In the genomic region with DNA sequence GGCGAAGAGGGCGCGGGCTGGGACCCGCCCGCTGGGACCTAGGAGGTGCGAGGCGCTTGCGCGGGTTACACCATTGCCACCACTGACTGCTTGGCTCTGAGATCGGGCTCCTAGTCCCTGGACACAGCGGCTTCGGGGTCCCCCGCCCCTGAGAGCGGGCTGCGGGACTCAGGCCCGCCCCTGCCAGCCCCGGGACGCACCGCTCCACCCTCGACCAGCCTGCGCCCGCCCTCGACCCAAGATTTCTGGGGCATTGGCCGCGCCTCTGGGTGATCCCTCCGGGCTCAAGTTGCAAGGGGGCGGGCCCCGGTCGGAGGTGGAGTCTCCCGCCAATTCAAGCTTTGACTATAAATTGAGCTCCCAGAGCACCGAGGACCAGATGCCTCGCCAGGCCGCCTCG, we compare ENCODE assay signal across 8 mouse cellular contexts. TPM values are rescaled to one million over a fixed set of nuclear protein-coding genes. Genes with fewer than 3 reads are reported as not detected.
DNase-seq lines count a peak whose midpoint lies in the region; ATAC-seq and TF ChIP-seq lines count a peak whose summit lies in the region.

Gene Dio3, plus strand, starts transcription at position 216 of the 400 bp plus-strand sequence.

- H3K4me1 ChIP-seq in forebrain, embryonic 16.5 days (replicated peaks; ENCODE audit: control insufficient read depth, insufficient read depth, low read length), result peaks cover 17% of the 10 kb centered on the region
- H3K4me1 ChIP-seq in kidney, embryonic 15.5 days, result peaks cover 36% of the 10 kb centered on the region
- H3K4me1 ChIP-seq in stomach, postnatal 0 days (replicated peaks; ENCODE audit: control insufficient read depth, insufficient read depth), result 0 out of 2 replicates have a peak, but pooled peaks cover 2% of the 10 kb centered on the region

- H3K27ac ChIP-seq in forebrain, embryonic 16.5 days (ENCODE audit: low read length), result no peak within 1 kb of the TSS
- H3K27ac ChIP-seq in kidney, embryonic 15.5 days, result no peak within 1 kb of the TSS
- H3K27ac ChIP-seq in stomach, postnatal 0 days (replicated peaks), result no peak within 1 kb of the TSS

- TF ChIP-seq CTCF in stomach, postnatal 0 days (IDR thresholded peaks at IDR 0.05; ENCODE audit: low read depth), result no peak

- peak; percentile 26 for DNase-seq in gastrocnemius, postnatal 14 days
- DNase-seq in gastrocnemius, adult 8-10 months (ENCODE audit: low spot score in 2 of 2), result no peak
- DNase-seq in lung, postnatal 10 days, result peak; percentile 55
- DNase-seq in stomach, postnatal 0 days (ENCODE audit: low spot score), result peak; percentile 58
- no peak for DNase-seq in cerebellum, postnatal 25 days

- peak within 1 kb of the TSS; percentile 59 for H3K4me2 ChIP-seq in forebrain, embryonic 16.5 days (ENCODE audit: low read length)
- H3K4me2 ChIP-seq in kidney, embryonic 15.5 days, result peak within 1 kb of the TSS; percentile 88
- peak within 1 kb of the TSS; percentile 72 for H3K4me2 ChIP-seq in stomach, postnatal 0 days (replicated peaks; ENCODE audit: low read depth)

- H3K9me3 ChIP-seq in forebrain, embryonic 16.5 days (ENCODE audit: control insufficient read depth, low read length), result no peaks in the 10 kb centered on the region
- H3K9me3 ChIP-seq in kidney, embryonic 15.5 days (replicated peaks), result no peaks in the 10 kb centered on the region
- no peaks in the 10 kb centered on the region for H3K9me3 ChIP-seq in stomach, postnatal 0 days (ENCODE audit: control insufficient read depth, low read length)

- WGBS in forebrain, embryonic 16.5 days, result under 1% methylated on average over 34 of the region's 34 CpGs
- WGBS in kidney, embryonic 15.5 days, result under 1% methylated on average over 34 of the region's 34 CpGs
- 2% methylated on average over 29 of the region's 34 CpGs for WGBS in stomach, postnatal 0 days

- H3K9ac ChIP-seq in forebrain, embryonic 16.5 days (replicated peaks; ENCODE audit: low read depth, low read length), result peak within 1 kb of the TSS; percentile 30
- H3K9ac ChIP-seq in kidney, embryonic 15.5 days, result peak within 1 kb of the TSS; percentile 18; the same call in 1 of the 2 replicates
- H3K9ac ChIP-seq in stomach, postnatal 0 days (ENCODE audit: low read length), result peak within 1 kb of the TSS; percentile 31

- peaks cover 81% of the 10 kb centered on the region for H3K27me3 ChIP-seq in forebrain, embryonic 16.5 days (replicated peaks; ENCODE audit: control insufficient read depth, insufficient read depth, low read length)
- H3K27me3 ChIP-seq in kidney, embryonic 15.5 days, result peaks cover 100% of the 10 kb centered on the region
- H3K27me3 ChIP-seq in stomach, postnatal 0 days (ENCODE audit: control insufficient read depth, insufficient read depth, low read length), result peaks cover 37% of the 10 kb centered on the region; the same call in 1 of the 2 replicates

- peak; percentile 28; the same call in 1 of the 2 replicates for ATAC-seq in forebrain, embryonic 16.5 days
- peak; percentile 75 for ATAC-seq in kidney, embryonic 15.5 days (replicated peaks; ENCODE audit: low FRiP score)
- peak; percentile 30 for ATAC-seq in stomach, postnatal 0 days (ENCODE audit: low FRiP score, low TSS enrichment)
- no peak for ATAC-seq in cerebellum, adult (ENCODE audit: insufficient number of reproducible peaks, low FRiP score, low TSS enrichment)

- intact Hi-C loops in gastrocnemius, postnatal 14 days (cut with DNase I; ENCODE audit: low total_unique reads), result no loop called here

- H3K4me3 ChIP-seq in forebrain, embryonic 16.5 days (replicated peaks; ENCODE audit: low read length), result peak within 1 kb of the TSS; percentile 46
- peak within 1 kb of the TSS; percentile 52 for H3K4me3 ChIP-seq in kidney, embryonic 15.5 days (replicated peaks)
- peak within 1 kb of the TSS; percentile 43 for H3K4me3 ChIP-seq in stomach, postnatal 0 days (ENCODE audit: low read depth, low read length)

- H3K36me3 ChIP-seq in forebrain, embryonic 16.5 days (ENCODE audit: control insufficient read depth, insufficient read depth), result no peaks in the 10 kb centered on the region
- no peaks in the 10 kb centered on the region for H3K36me3 ChIP-seq in kidney, embryonic 15.5 days
- no peaks in the 10 kb centered on the region for H3K36me3 ChIP-seq in stomach, postnatal 0 days (ENCODE audit: control insufficient read depth, insufficient read depth, low read length)

- no peak for TF ChIP-seq EP300 in stomach, postnatal 0 days (optimal IDR thresholded peaks at IDR 0.05)

RNA-seq across cellular contexts. Expression of gene Dio3, which starts in this region (rescaled TPM):
- total RNA-seq in gastrocnemius, postnatal 14 days (2021), result under 1 TPM; 0.27 to 0.29 TPM
- total RNA-seq in gastrocnemius, adult 8-10 months (2022), result under 1 TPM in 2 of 4 experiments, not detected in 2; 0.24 to 0.36 TPM
- 4.1 and 5.4 TPM in 2 replicates for polyA plus RNA-seq in forebrain, embryonic 16.5 days (2015; fragmentation: Nextera tagmentation; extraction: Ambion mirVana)
- polyA plus RNA-seq in kidney, embryonic 15.5 days (2015; fragmentation: Nextera tagmentation; extraction: Ambion mirVana), result 0.45 and 0.50 TPM in 2 replicates
- polyA plus RNA-seq in stomach, postnatal 0 days (2015; fragmentation: Nextera tagmentation; extraction: Ambion mirVana), result 0.73 and 0.91 TPM in 2 replicates

Comparison
In these comparisons a context has a peak if more than half of its experiments do, and no peak if none do; other contexts are left out.
1. Peak in DNase-seq in gastrocnemius, postnatal 14 days; RNA of the gene not detected or under 1 TPM.
2. Peak in ATAC-seq, H3K4me3 ChIP-seq, H3K9ac ChIP-seq and H3K4me2 ChIP-seq in kidney, embryonic 15.5 days; RNA of the gene not detected or under 1 TPM.
3. Peak in DNase-seq, ATAC-seq, H3K4me3 ChIP-seq, H3K9ac ChIP-seq and H3K4me2 ChIP-seq in stomach, postnatal 0 days; RNA of the gene not detected or under 1 TPM.